Mouse (Mus musculus) stomach, embryonic 16.5 days (tissue): ENCODE measurements around the gene Rps6kc1. TPM values are rescaled to one million over a fixed set of nuclear protein-coding genes. Genes with fewer than 3 reads are reported as not detected.

Source experiments
- ATAC-seq: fragments of 200-750 bp; cut with Nextera tagmentation; 2 replicates; pipeline ENCODE4 v1.8.0; 2017; ENCODE audit warnings: moderate number of reproducible peaks, moderate TSS enrichment; ENCODE audit not compliant: insufficient read depth, low FRiP score
- H3K27ac ChIP-seq: fragments of 300-500 bp; sonication (generic); 2 replicates; pipeline ENCODE4 v1.5.1; 2014; ENCODE audit warnings: low read length
- H3K27me3 ChIP-seq: fragments of 300-500 bp; sonication (generic); 2 replicates; pipeline ENCODE4 v1.6.1; 2014; ENCODE audit warnings: low read length, control low read depth, mixed read lengths; ENCODE audit not compliant: control insufficient read depth, insufficient read depth
- H3K36me3 ChIP-seq: fragments of 300-500 bp; sonication (generic); 2 replicates; pipeline ENCODE4 v1.6.1; 2014; ENCODE audit warnings: low read length; ENCODE audit not compliant: control insufficient read depth, insufficient read depth
- H3K4me1 ChIP-seq: fragments of 300-500 bp; sonication (generic); 2 replicates; pipeline ENCODE4 v1.6.1; 2014; ENCODE audit warnings: low read length, control low read depth, mixed read lengths; ENCODE audit not compliant: control insufficient read depth, insufficient read depth
- H3K4me2 ChIP-seq: fragments of 300-500 bp; sonication (generic); 2 replicates; pipeline ENCODE4 v1.6.1; 2014; ENCODE audit warnings: low read depth, low read length, mixed read lengths
- H3K4me3 ChIP-seq: fragments of 300-500 bp; sonication (generic); replicated peaks from 2 replicates; pipeline ENCODE4 v1.5.1; 2014; ENCODE audit warnings: mild to moderate bottlenecking, low read length
- H3K9ac ChIP-seq: fragments of 300-500 bp; sonication (generic); 2 replicates; pipeline ENCODE4 v1.6.1; 2014; ENCODE audit warnings: low read length
- H3K9me3 ChIP-seq: fragments of 300-500 bp; sonication (generic); replicated peaks from 2 replicates; pipeline ENCODE4 v1.6.1; 2016; ENCODE audit warnings: low read length, control low read depth; ENCODE audit not compliant: control insufficient read depth
- WGBS: fragments of 180-500 bp; shearing (Covaris S2); extraction: QIAGEN DNeasy Blood & Tissue Kit; methylation state at CpG from one replicate; pipeline ENCODE4 v1.1.7; 2014; 5-methylcytosine and 5-hydroxymethylcytosine counted together
- polyA plus RNA-seq: library from polyadenylated mRNA; unstranded; fragments of >200 nt; fragmentation: Nextera tagmentation; extraction: Ambion mirVana; gene quantifications from 2 replicates; pipeline ENCODE4 v1.2.1, GENCODE M21; 2015

Rps6kc1 gene
- polyA plus RNA-seq, 1 experiment from 2014 or later, result 12.6 TPM

GRCm38 (mm10) chr1:190729516-190730088 is 182.0 kb downstream of the Rps6kc1 start:
- 86% methylated on average over 7 of the region's 7 CpGs for WGBS
- ATAC-seq, result no peak
- no peak overlapping the region for H3K9ac ChIP-seq
- H3K27ac ChIP-seq, result no peak overlapping the region
- H3K36me3 ChIP-seq, result no peaks in the 10 kb centered on the region
- no peaks in the 10 kb centered on the region for H3K27me3 ChIP-seq
- H3K4me2 ChIP-seq, result no peak overlapping the region
- no peaks in the 10 kb centered on the region for H3K4me1 ChIP-seq
- H3K9me3 ChIP-seq, result no peaks in the 10 kb centered on the region
- no peak overlapping the region for H3K4me3 ChIP-seq

- H3K9me3 ChIP-seq, result no peaks in the 10 kb centered on the region
- whole genome bisulfite sequencing, result 84% methylated on average over 4 of the region's 4 CpGs
- no peak for ATAC-seq
- H3K9ac ChIP-seq, result no peak overlapping the region
- no peaks in the 10 kb centered on the region for H3K36me3 ChIP-seq
- H3K27ac ChIP-seq, result no peak overlapping the region
- no peaks in the 10 kb centered on the region for H3K4me1 ChIP-seq
- no peaks in the 10 kb centered on the region for H3K27me3 ChIP-seq
- no peak overlapping the region for H3K4me2 ChIP-seq
- no peak overlapping the region for H3K4me3 ChIP-seq
These were observed 183.4 kb downstream of the Rps6kc1 start for GRCm38 (mm10) chr1:190728111-190728651.

- no peak for ATAC-seq
- Histone ChIP-seq H3K27me3 (no peaks in the 10 kb centered on the region), H3K9ac (no peak overlapping the region), H3K9me3 (no peaks in the 10 kb centered on the region), H3K27ac (no peak overlapping the region), H3K4me3 (no peak overlapping the region), H3K36me3 (no peaks in the 10 kb centered on the region), H3K4me1 (no peaks in the 10 kb centered on the region), H3K4me2 (no peak overlapping the region)
- WGBS, result 46% methylated on average over 2 of the region's 2 CpGs
These were observed 184.2 kb downstream of the Rps6kc1 start for GRCm38 (mm10) chr1:190727385-190727784.

GRCm38 (mm10) chr1:190724591-190725380 is 186.8 kb downstream of the Rps6kc1 start:
- WGBS, result 60% methylated on average over 21 of the region's 21 CpGs
- no peak overlapping the region for H3K27ac ChIP-seq
- no peak overlapping the region for H3K4me2 ChIP-seq
- no peaks in the 10 kb centered on the region for H3K36me3 ChIP-seq
- no peak for ATAC-seq
- no peaks in the 10 kb centered on the region for H3K27me3 ChIP-seq
- H3K4me3 ChIP-seq, result no peak overlapping the region
- no peaks in the 10 kb centered on the region for H3K4me1 ChIP-seq
- no peaks in the 10 kb centered on the region for H3K9me3 ChIP-seq
- no peak overlapping the region for H3K9ac ChIP-seq

- no peak for ATAC-seq
- no peaks in the 10 kb centered on the region for H3K27me3 ChIP-seq
- no peak overlapping the region for H3K9ac ChIP-seq
- H3K4me2 ChIP-seq, result no peak overlapping the region
- H3K9me3 ChIP-seq, result no peaks in the 10 kb centered on the region
- H3K4me3 ChIP-seq, result no peak overlapping the region
- H3K4me1 ChIP-seq, result no peaks in the 10 kb centered on the region
- no peak overlapping the region for H3K27ac ChIP-seq
- WGBS, result 78% methylated on average over 7 of the region's 7 CpGs
- H3K36me3 ChIP-seq, result no peaks in the 10 kb centered on the region
These were observed 187.6 kb downstream of the Rps6kc1 start for GRCm38 (mm10) chr1:190723926-190724430.

- Histone ChIP-seq H3K27ac (no peak overlapping the region), H3K4me3 (no peak overlapping the region), H3K9me3 (no peaks in the 10 kb centered on the region), H3K9ac (no peak overlapping the region), H3K4me2 (no peak overlapping the region), H3K4me1 (no peaks in the 10 kb centered on the region), H3K27me3 (no peaks in the 10 kb centered on the region), H3K36me3 (no peaks in the 10 kb centered on the region)
- ATAC-seq, result no peak
- 75% methylated on average over 6 of the region's 6 CpGs for WGBS
These were observed 197.7 kb downstream of the Rps6kc1 start for GRCm38 (mm10) chr1:190713848-190714247.

- Histone ChIP-seq H3K4me3 (no peak overlapping the region), H3K9me3 (no peaks in the 10 kb centered on the region), H3K27ac (no peak overlapping the region), H3K36me3 (no peaks in the 10 kb centered on the region), H3K4me2 (no peak overlapping the region), H3K4me1 (0 out of 2 replicates have a peak, but pooled peaks cover 5% of the 10 kb centered on the region), H3K9ac (no peak overlapping the region), H3K27me3 (no peaks in the 10 kb centered on the region)
- WGBS, result 20% methylated on average over 6 of the region's 6 CpGs
- ATAC-seq, result no peak
These were observed 214.0 kb downstream of the Rps6kc1 start for GRCm38 (mm10) chr1:190697576-190697975.

- no peaks in the 10 kb centered on the region for H3K27me3 ChIP-seq
- H3K36me3 ChIP-seq, result no peaks in the 10 kb centered on the region
- ATAC-seq, result no peak
- WGBS, result 67% methylated on average over 11 of the region's 11 CpGs
- no peak overlapping the region for H3K27ac ChIP-seq
- H3K9ac ChIP-seq, result no peak overlapping the region
- no peak overlapping the region for H3K4me3 ChIP-seq
- H3K9me3 ChIP-seq, result no peaks in the 10 kb centered on the region
- no peak overlapping the region for H3K4me2 ChIP-seq
- H3K4me1 ChIP-seq, result 0 out of 2 replicates have a peak, but pooled peaks cover 5% of the 10 kb centered on the region
These were observed 216.0 kb downstream of the Rps6kc1 start for GRCm38 (mm10) chr1:190695589-190695988.
